In the genomic region with DNA sequence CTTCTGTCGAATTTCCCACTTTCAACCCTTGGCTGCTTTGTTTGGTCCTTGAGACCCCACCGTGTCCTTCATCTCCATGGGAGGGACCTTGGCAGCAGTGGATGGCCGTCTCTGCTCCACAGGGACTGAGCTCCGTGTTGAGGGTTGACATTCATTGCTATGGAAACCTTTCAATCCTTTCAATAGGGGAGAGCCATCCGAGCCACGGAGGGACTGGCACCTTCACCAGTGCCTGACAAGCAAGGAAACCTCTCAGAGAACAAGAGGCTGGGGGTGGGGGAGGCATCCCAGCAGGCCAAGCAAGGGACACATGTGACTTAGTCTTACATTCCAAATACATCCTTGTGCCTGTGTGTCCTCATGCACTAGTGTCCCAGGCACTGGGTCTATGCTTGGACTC, we compare ENCODE assay signal across 17 mouse cellular contexts.
DNase-seq lines count a peak whose midpoint lies in the region; ATAC-seq and TF ChIP-seq lines count a peak whose summit lies in the region.
"Had no signal": no experiment of that assay in that cellular context is flagged by ENCODE, and none has a peak within 500 bp of the region (broad histone marks: within the 10 kb centered on the region; RNA-seq: fewer than 3 reads in every experiment).

No protein-coding gene starts in this region.

- DNase-seq in cerebellum, adult 9-10 months: peak; percentile 3
- DNase-seq in cerebellum, postnatal 25 days: no peak
- DNase-seq in forebrain, postnatal 0 days: no peak
- DNase-seq in midbrain, embryonic 11.5 days (ENCODE audit: low spot score, missing footprints): peak; percentile 90
- no peak for DNase-seq in gastrocnemius, postnatal 4 days (ENCODE audit: low spot score in 2 of 2)
- DNase-seq in heart, postnatal 36 days: no peak
- DNase-seq: cerebellum, adult 2 months; gastrocnemius, postnatal 10 days; liver; lung, embryonic 14.5 days; right cerebral cortex, adult 18-20 months had no signal

- TF ChIP-seq CTCF in forebrain, postnatal 0 days (IDR thresholded peaks at IDR 0.05; ENCODE audit: low read depth): no peak

- intact Hi-C loops in heart, postnatal 36 days (cut with DNase I): no loop called here

- no peaks in the 10 kb centered on the region for H3K36me3 ChIP-seq in forebrain, postnatal 0 days (ENCODE audit: insufficient read depth)
- H3K36me3 ChIP-seq in midbrain, embryonic 11.5 days (ENCODE audit: control insufficient read depth, insufficient read depth, low read length): no peaks in the 10 kb centered on the region
- no peaks in the 10 kb centered on the region for H3K36me3 ChIP-seq in neural tube, embryonic 15.5 days
- H3K36me3 ChIP-seq in heart, embryonic 11.5 days (ENCODE audit: control insufficient read depth, insufficient read depth, low read length): no peaks in the 10 kb centered on the region
- H3K36me3 ChIP-seq: embryonic facial prominence, embryonic 12.5 days; heart, embryonic 10.5 days; kidney, embryonic 15.5 days had no signal

- H3K27ac ChIP-seq in forebrain, postnatal 0 days (ENCODE audit: low read depth, low read length): no peak overlapping the region
- H3K27ac ChIP-seq in midbrain, embryonic 11.5 days (ENCODE audit: low read depth, low read length): peak overlapping the region; percentile 1; the same call in 1 of the 2 replicates
- peak overlapping the region; percentile 70; the same call in 1 of the 2 replicates for H3K27ac ChIP-seq in neural tube, embryonic 15.5 days (replicated peaks)
- H3K27ac ChIP-seq in heart, embryonic 11.5 days (ENCODE audit: low read depth, low read length): no peak overlapping the region
- H3K27ac ChIP-seq: embryonic facial prominence, embryonic 12.5 days; heart, embryonic 10.5 days; kidney, embryonic 15.5 days had no signal

- H3K4me1 ChIP-seq in forebrain, postnatal 0 days (ENCODE audit: insufficient read depth): peaks cover 7% of the 10 kb centered on the region; the same call in 1 of the 2 replicates
- peaks cover 32% of the 10 kb centered on the region for H3K4me1 ChIP-seq in midbrain, embryonic 11.5 days (ENCODE audit: control insufficient read depth, insufficient read depth, low read length)
- H3K4me1 ChIP-seq in neural tube, embryonic 15.5 days: peaks cover 31% of the 10 kb centered on the region
- H3K4me1 ChIP-seq in heart, embryonic 11.5 days (ENCODE audit: control insufficient read depth, insufficient read depth, low read length): no peaks in the 10 kb centered on the region

- no peak overlapping the region for H3K4me3 ChIP-seq in forebrain, postnatal 0 days (ENCODE audit: low read depth, low read length)
- H3K4me3 ChIP-seq in midbrain, embryonic 11.5 days (ENCODE audit: low read depth, low read length): no peak overlapping the region
- H3K4me3 ChIP-seq in neural tube, embryonic 15.5 days (replicated peaks): no peak overlapping the region
- H3K4me3 ChIP-seq in heart, embryonic 11.5 days (ENCODE audit: low read depth, low read length): no peak overlapping the region
- H3K4me3 ChIP-seq: embryonic facial prominence, embryonic 12.5 days; heart, embryonic 10.5 days; kidney, embryonic 15.5 days had no signal

- ATAC-seq in forebrain, postnatal 0 days: peak; percentile 68
- ATAC-seq in midbrain, embryonic 11.5 days (ENCODE audit: low FRiP score): peak; percentile 70
- peak; percentile 63 for ATAC-seq in neural tube, embryonic 15.5 days (ENCODE audit: low FRiP score)
- no peak for ATAC-seq in heart, embryonic 11.5 days (replicated peaks; ENCODE audit: insufficient number of reproducible peaks, low FRiP score, low TSS enrichment)

- no peaks in the 10 kb centered on the region for H3K27me3 ChIP-seq in forebrain, postnatal 0 days (ENCODE audit: insufficient read depth, low read length)
- no peaks in the 10 kb centered on the region for H3K27me3 ChIP-seq in midbrain, embryonic 11.5 days (ENCODE audit: control insufficient read depth, insufficient read depth, low read length)
- no peaks in the 10 kb centered on the region for H3K27me3 ChIP-seq in neural tube, embryonic 15.5 days (replicated peaks)
- H3K27me3 ChIP-seq in heart, embryonic 11.5 days (ENCODE audit: control insufficient read depth, insufficient read depth, low read length): no peaks in the 10 kb centered on the region
- H3K27me3 ChIP-seq: CH12.LX; embryonic facial prominence, embryonic 12.5 days; kidney, embryonic 15.5 days had no signal

- 6% methylated on average over 6 of the region's 6 CpGs for WGBS in forebrain, postnatal 0 days
- 2% methylated on average over 6 of the region's 6 CpGs for WGBS in midbrain, embryonic 11.5 days
- 8% methylated on average over 6 of the region's 6 CpGs for WGBS in neural tube, embryonic 15.5 days
- 32% methylated on average over 6 of the region's 6 CpGs for WGBS in heart, embryonic 11.5 days (ENCODE audit: insufficient replicate concordance)

- no peaks in the 10 kb centered on the region for H3K9me3 ChIP-seq in forebrain, postnatal 0 days (ENCODE audit: low read length)
- no peaks in the 10 kb centered on the region for H3K9me3 ChIP-seq in midbrain, embryonic 11.5 days (ENCODE audit: control insufficient read depth, low read length)
- no peaks in the 10 kb centered on the region for H3K9me3 ChIP-seq in neural tube, embryonic 15.5 days (replicated peaks)
- H3K9me3 ChIP-seq in heart, embryonic 11.5 days (replicated peaks; ENCODE audit: control insufficient read depth, low read length): no peaks in the 10 kb centered on the region
- H3K9me3 ChIP-seq: embryonic facial prominence, embryonic 12.5 days; heart, embryonic 10.5 days; kidney, embryonic 15.5 days had no signal

- H3K9ac ChIP-seq in forebrain, postnatal 0 days: no peak overlapping the region
- no peak overlapping the region for H3K9ac ChIP-seq in midbrain, embryonic 11.5 days (ENCODE audit: low read length)
- H3K9ac ChIP-seq in neural tube, embryonic 15.5 days (replicated peaks): no peak overlapping the region
- no peak overlapping the region for H3K9ac ChIP-seq in heart, embryonic 11.5 days (ENCODE audit: low read depth, low read length)
- H3K9ac ChIP-seq: embryonic facial prominence, embryonic 12.5 days; kidney, embryonic 15.5 days; lung, embryonic 14.5 days had no signal

- no peak overlapping the region for H3K4me2 ChIP-seq in forebrain, postnatal 0 days (ENCODE audit: low read depth)
- H3K4me2 ChIP-seq in midbrain, embryonic 11.5 days: no peak overlapping the region
- no peak overlapping the region for H3K4me2 ChIP-seq in neural tube, embryonic 15.5 days
- H3K4me2 ChIP-seq in heart, embryonic 11.5 days: no peak overlapping the region
- H3K4me2 ChIP-seq: embryonic facial prominence, embryonic 12.5 days; kidney, embryonic 15.5 days; lung, embryonic 14.5 days had no signal

Comparison
In these comparisons a context has a peak if more than half of its experiments do, and no peak if none do; other contexts are left out.
1. DNase-seq: peak in cerebellum, adult 9-10 months (single experiment) and midbrain, embryonic 11.5 days (single experiment); none in cerebellum, postnatal 25 days (0 of 2), forebrain, postnatal 0 days (single experiment), gastrocnemius, postnatal 4 days (0 of 2) and heart, postnatal 36 days (0 of 2).
2. H3K27ac ChIP-seq: peak in midbrain, embryonic 11.5 days (single experiment) and neural tube, embryonic 15.5 days (single experiment); none in forebrain, postnatal 0 days (single experiment) and heart, embryonic 11.5 days (single experiment).